Mouse (Mus musculus): ENCODE measurements around the gene Uvssa. TPM values are rescaled to one million over a fixed set of nuclear protein-coding genes. Genes with fewer than 3 reads are reported as not detected.

The Uvssa gene
- total RNA-seq, 2 experiments from 2014 or later = 3.2 TPM

- intact Hi-C loops (cut with DNase I) = loop anchor here (5.0 kb wide), 1 partner anchor 62 kb away; no protein-coding TSS in a partner anchor
These were observed 56.8 kb downstream of the Uvssa start for GRCm38 (mm10) chr5:33435151-33435550.

GRCm38 (mm10) chr5:33435941-33436340 is 57.6 kb downstream of the Uvssa start:
- DNase-seq (ENCODE audit: low spot score) = no peak
- intact Hi-C loops (cut with DNase I) = loop anchor here (5.0 kb wide), 1 partner anchor 61 kb away; no protein-coding TSS in a partner anchor

More at GRCm38 (mm10) chr5:33435151-33435550, 56.8 kb downstream of the Uvssa start:
- no peak for DNase-seq (ENCODE audit: low spot score)

DNA sequence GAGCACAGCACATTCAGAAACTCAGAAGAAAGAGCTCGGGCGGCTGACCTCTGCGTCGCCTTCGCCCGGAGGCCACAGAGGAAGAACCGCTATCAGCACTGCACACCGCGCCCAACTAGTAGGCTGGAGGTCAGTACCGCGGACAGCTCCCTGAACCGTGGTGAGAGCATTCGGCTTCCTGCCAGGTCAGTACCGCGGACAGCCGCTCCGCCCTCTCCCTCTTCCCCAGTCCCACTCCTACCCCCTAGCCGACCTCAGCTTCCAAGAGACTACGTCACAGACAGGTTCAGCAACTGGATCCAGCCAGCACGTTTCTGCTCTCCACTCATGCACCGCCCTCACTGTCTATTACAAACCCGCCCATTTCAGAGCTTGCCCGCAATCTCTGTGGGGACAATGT is 59.9 kb downstream of the Uvssa start:
- peak; percentile 39 for DNase-seq (ENCODE audit: low spot score)
- intact Hi-C loops (cut with DNase I) = loop anchor here (5.0 kb wide), 1 partner anchor 59 kb away; no protein-coding TSS in a partner anchor

GRCm38 (mm10) chr5:33442927-33443710 is 64.8 kb downstream of the Uvssa start:
- DNase-seq (ENCODE audit: low spot score) = no peak
- intact Hi-C loops (cut with DNase I) = no loop called here

DNA sequence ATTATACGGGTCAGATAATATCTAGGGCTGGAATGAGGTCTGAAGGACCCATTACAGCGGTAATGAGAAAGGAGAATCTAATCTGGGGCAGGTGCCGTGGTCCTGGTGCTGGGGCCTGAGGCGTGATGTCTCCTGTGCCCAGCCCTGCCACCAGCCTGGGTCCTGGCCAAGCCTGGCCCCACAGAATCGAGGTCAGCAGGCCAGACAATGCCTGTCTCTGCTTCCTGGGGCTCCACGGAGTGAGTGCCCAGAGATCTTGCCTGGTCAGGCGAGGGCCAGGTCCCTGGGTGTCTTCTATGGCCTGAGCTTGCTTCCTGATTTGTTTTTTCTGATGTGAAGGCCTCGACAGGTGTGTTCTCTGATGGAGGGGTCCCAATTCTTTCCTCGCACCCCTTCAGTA is 65.4 kb downstream of the Uvssa start:
- DNase-seq (ENCODE audit: low spot score) = no peak
- intact Hi-C loops (cut with DNase I) = no loop called here

- DNase-seq (ENCODE audit: low spot score) = no peak
- intact Hi-C loops (cut with DNase I) = no loop called here
These were observed 77.4 kb downstream of the Uvssa start for GRCm38 (mm10) chr5:33455737-33456136.

DNA sequence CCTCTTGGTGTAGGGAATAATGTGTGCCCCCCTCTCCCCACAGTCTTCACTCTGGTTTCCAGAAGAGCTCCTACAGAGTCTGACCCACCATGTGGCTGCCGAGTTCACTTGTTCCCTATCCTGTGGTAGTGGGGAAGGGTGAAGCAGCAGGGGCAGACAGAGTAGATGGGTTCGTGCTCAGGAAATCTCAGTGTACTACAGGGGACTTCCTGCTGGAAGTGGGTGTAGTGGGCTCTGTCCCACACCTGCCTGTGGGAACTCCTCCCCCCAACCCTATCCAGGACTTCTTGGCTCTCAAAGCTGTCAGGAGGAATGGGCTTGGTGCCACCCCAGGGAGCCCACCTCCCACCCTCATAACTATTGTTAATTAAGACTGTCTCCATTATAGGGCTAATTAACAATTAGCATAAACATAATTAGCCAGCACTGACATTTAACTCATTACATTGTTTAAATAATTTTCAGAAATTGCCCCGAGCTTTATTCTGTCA is 79.8 kb downstream of the Uvssa start:
- intact Hi-C loops (cut with DNase I) = no loop called here
- DNase-seq (ENCODE audit: low spot score) = no peak

GRCm38 (mm10) chr5:33459111-33459510 is 80.8 kb downstream of the Uvssa start:
- intact Hi-C loops (cut with DNase I) = no loop called here

DNA sequence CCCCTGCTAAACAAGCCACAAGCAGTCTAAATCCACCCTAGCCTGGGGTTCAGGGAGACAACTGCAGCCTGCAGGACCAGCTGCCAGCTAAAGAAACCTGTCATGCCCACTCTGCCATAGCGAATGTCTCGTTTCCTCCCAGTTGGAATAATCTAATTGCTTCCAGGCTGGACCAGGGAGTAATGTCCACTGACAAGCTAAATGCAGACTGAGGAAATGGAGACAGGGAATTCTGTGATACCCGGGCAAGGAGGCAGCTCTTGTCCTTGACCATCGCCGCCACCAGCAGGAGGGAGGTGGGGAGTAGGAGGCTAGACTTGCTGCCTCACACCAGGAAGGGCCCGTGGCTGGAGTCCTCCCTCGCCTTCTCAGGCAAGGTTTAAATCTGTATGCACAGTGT is 86.0 kb downstream of the Uvssa start:
- intact Hi-C loops (cut with DNase I) = no loop called here
- DNase-seq (ENCODE audit: low spot score) = no peak

More at GRCm38 (mm10) chr5:33459111-33459510, 80.8 kb downstream of the Uvssa start:
- no peak for DNase-seq (ENCODE audit: low spot score)

GRCm38 (mm10) chr5:33465464-33465863 is 87.1 kb downstream of the Uvssa start:
- no peak for DNase-seq (ENCODE audit: low spot score)
- intact Hi-C loops (cut with DNase I) = no loop called here

Other genes starting within 250 kb of the Uvssa start
- 10 to 100 TPM in 1 of 2 experiments, 1 to 10 TPM in 1; 3.4 to 13.6 TPM for gene Spon2, start 160.1 kb upstream of the Uvssa start, total RNA-seq (2021)
- 100 to 1,000 TPM; 208 to 209 TPM for gene Ctbp1, start 103.6 kb upstream of the Uvssa start, total RNA-seq (2021)
- gene Maea, start 43.0 kb upstream of the Uvssa start, total RNA-seq (2021) = 10 to 100 TPM; 92.7 to 92.8 TPM
- gene Nkx1-1, start 55.4 kb downstream of the Uvssa start, total RNA-seq (2021) = not detected

All from heart, postnatal 25 days (tissue).